Mouse (Mus musculus) small intestine, adult 2 months (tissue): Measurements from ENCODE around the gene Rnf17. TPM values are rescaled to one million over a fixed set of nuclear protein-coding genes. Genes with fewer than 3 reads are reported as not detected.
A peak's percentile ranks its signal among the peaks of the same experiment; 100 is the strongest.

Source experiments
- H3K27ac ChIP-seq: fragments of 200-500 bp; 2 replicates; pipeline ENCODE4 v1.5.1; 2012; ENCODE audit warnings: low read depth, low read length, control low read depth, inconsistent platforms; ENCODE audit not compliant: insufficient read depth
- H3K27me3 ChIP-seq: fragments of 200-500 bp; 2 replicates; pipeline ENCODE4 v1.6.1; 2012; ENCODE audit warnings: mild to moderate bottlenecking, moderate library complexity, low read length, inconsistent platforms; ENCODE audit not compliant: control insufficient read depth, insufficient read depth
- H3K36me3 ChIP-seq: fragments of 200-500 bp; 2 replicates; pipeline ENCODE4 v1.6.1; 2012; ENCODE audit warnings: mild to moderate bottlenecking, low read length, control low read depth, inconsistent platforms; ENCODE audit not compliant: control insufficient read depth, insufficient read depth
- H3K4me1 ChIP-seq: fragments of 200-500 bp; 2 replicates; pipeline ENCODE4 v1.6.1; 2012; ENCODE audit warnings: low read length, inconsistent platforms, mixed read lengths; ENCODE audit not compliant: control insufficient read depth, insufficient read depth, insufficient read length
- H3K4me3 ChIP-seq: fragments of 200-500 bp; 2 replicates; pipeline ENCODE4 v1.5.1; 2012; ENCODE audit warnings: low read depth, mild to moderate bottlenecking, control low read depth, inconsistent platforms, low read length, moderate library complexity
- CTCF ChIP-seq: fragments of 200-500 bp; IDR thresholded peaks from 2 replicates; pipeline ENCODE4 v1.5.1; 2012; ENCODE audit warnings: low read depth, mild to moderate bottlenecking, control low read depth, inconsistent platforms, low read length, moderate library complexity, mixed read lengths; ENCODE audit not compliant: insufficient replicate concordance, insufficient read length; ENCODE audit errors: extremely low read depth
- POLR2A ChIP-seq: fragments of 200-500 bp; IDR thresholded peaks from 2 replicates; pipeline ENCODE4 v1.6.1; 2012; ENCODE audit warnings: low read depth, mild to moderate bottlenecking, control low read depth, inconsistent platforms, low read length, moderate library complexity
- WGBS: fragments of 180-500 bp; shearing (Covaris S2); methylation state at CpG from one replicate; pipeline ENCODE4 v1.1.7; 2018; 5-methylcytosine and 5-hydroxymethylcytosine counted together
- polyA plus RNA-seq: library from polyadenylated mRNA; depleted of rRNA; stranded (reverse); fragments of >200 nt; gene quantifications from 2 replicates; pipeline ENCODE4 v1.2.3, GENCODE M21; 2012

Gene Rnf17
- polyA plus RNA-seq, 1 experiment, result not detected

DNA sequence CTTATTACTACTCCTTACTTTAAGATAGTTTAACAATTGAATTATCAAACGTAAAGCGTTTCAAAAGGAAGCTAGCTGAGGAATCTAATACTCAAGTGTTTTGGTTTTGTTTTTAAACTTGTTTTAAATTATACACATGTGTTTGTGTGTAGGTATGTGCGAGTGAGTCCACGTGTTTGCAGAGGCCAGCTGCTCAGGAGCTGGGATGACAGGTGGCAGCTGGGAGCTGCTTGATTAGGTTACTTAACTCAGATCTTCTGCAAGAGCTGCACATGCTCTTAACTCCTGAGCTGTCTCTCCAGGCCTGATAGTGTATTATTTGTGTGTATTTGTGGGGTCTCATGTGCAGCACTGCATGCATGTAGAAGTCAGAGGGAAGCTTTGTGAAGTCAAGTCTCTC, 100.0 kb downstream of the Rnf17 start:
- Histone ChIP-seq H3K4me1 (no peaks in the 10 kb centered on the region), H3K36me3 (no peaks in the 10 kb centered on the region), H3K27me3 (no peaks in the 10 kb centered on the region), H3K4me3 (no peak overlapping the region), H3K27ac (no peak overlapping the region)
- TF ChIP-seq POLR2A (no peak), CTCF (no peak)
- 66% methylated on average over 4 of the region's 4 CpGs for WGBS

DNA sequence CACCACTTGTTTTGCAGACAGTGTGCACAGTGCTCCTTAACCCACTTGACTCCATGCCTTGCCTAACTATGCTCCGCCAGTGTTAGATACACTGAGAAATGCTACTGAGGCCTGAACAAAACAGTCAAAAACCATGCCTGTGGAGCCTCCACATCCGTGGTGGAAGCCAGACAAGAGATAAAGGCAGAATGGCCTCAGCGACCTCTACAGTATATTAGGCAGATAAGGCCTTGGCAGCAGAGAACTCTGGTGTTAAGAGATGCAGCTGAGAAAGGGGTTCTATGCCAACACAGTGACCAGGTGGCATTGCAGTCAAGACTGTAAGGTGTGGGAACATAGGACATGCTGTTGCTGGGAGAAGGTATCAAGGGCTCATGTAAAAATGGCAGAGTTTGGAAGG, 104.4 kb downstream of the Rnf17 start:
- Histone ChIP-seq H3K4me3 (no peak overlapping the region), H3K27ac (no peak overlapping the region), H3K4me1 (no peaks in the 10 kb centered on the region), H3K36me3 (no peaks in the 10 kb centered on the region), H3K27me3 (no peaks in the 10 kb centered on the region)
- TF ChIP-seq CTCF, result no peak
- TF ChIP-seq POLR2A, result no peak
- WGBS, result 44% methylated on average over 3 of the region's 3 CpGs

DNA sequence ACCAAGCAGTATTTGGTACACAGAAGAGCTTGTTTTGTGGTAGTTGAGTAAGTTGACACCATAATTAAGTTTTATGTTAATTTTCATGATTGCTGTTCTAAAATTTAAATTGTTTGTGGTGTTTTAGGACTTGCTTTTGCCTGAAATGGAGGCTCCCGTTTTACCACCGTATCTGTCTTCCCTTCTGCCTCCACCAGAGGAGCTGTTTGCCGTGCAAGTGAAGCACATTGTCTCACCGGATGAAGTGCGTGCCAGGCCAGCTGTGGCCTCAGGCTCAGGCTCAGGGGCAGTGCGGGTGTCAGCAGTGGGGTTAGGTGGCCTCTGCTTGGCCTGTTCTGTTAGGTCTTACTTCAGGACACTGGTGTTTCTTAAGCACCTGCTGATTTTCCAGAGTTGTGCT, 109.7 kb downstream of the Rnf17 start:
- WGBS, result 28% methylated on average over 6 of the region's 6 CpGs

DNA sequence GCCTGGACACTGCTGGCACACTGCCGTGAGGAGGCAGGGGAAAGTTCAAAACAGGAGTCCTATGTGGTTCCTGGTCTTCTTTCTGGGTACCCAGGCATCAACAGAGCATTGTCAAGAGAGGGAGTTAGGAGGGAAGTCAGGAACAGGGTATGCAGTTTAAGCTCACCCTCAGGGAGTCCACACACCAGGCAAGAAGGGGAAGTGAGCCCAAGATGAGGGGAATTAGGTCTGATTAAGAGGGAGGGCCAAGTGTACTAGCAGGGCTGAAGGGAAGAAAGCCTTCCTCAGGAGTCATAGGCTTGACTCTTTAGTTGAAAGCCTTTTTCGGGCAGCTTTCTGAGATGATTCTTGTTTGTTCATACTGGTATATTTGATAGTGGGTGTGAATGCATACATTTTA, 112.4 kb downstream of the Rnf17 start:
- WGBS, result 73% methylated on average over 2 of the region's 2 CpGs
- no peaks in the 10 kb centered on the region for H3K4me1 ChIP-seq
- H3K36me3 ChIP-seq, result no peaks in the 10 kb centered on the region
- TF ChIP-seq POLR2A (no peak), CTCF (no peak)
- no peaks in the 10 kb centered on the region for H3K27me3 ChIP-seq
- no peak overlapping the region for H3K4me3 ChIP-seq
- H3K27ac ChIP-seq, result no peak overlapping the region

More for the DNA sequence above, 109.7 kb downstream of the Rnf17 start:
- Histone ChIP-seq H3K36me3 (no peaks in the 10 kb centered on the region), H3K27ac (no peak overlapping the region), H3K4me1 (no peaks in the 10 kb centered on the region), H3K27me3 (no peaks in the 10 kb centered on the region), H3K4me3 (no peak overlapping the region)
- TF ChIP-seq CTCF (peak; percentile 50; the same call in 1 of the 2 replicates), POLR2A (no peak)

DNA sequence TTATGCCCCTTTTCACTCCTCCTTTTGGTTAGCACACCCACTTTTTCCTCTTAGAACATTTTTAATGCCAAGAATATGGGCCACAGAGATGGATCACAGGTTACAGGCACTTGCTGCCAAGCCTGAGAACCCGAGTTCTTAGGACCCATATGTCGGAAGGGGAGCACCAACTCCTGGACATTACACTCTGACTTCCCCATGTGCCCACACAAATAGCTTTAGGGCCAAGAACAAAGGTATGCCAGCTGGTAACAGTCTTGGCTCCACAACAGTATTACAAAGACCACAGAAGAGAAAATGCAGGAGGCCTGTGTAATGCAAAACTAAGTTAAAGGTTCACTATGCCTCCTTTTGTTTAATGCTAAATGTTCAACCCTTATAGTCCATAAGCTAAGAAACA, 128.4 kb downstream of the Rnf17 start:
- TF ChIP-seq CTCF (no peak), POLR2A (no peak)
- Histone ChIP-seq H3K4me3 (no peak overlapping the region), H3K27me3 (no peaks in the 10 kb centered on the region), H3K36me3 (peaks cover 29% of the 10 kb centered on the region), H3K27ac (no peak overlapping the region), H3K4me1 (no peaks in the 10 kb centered on the region)
- 86% methylated on average over 2 of the region's 2 CpGs for WGBS

DNA sequence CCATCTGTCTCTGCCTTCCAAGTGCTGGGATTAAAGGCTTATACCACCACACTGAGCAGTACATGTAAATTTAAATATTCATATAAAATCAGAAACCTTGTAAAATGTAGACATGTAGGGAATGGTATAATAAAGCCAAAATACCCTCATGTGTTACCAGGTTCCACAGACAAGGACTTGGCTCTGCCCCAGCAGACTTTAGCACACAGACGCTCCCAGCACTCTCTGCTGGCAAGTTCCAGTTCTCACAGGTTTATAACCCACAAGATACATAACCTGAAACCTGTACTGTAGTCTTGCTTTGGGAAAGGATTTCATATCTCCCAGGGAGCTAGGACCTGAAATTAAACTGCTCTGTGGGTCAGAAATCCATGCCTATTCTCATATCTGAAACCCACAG, 142.6 kb downstream of the Rnf17 start:
- no peak overlapping the region for H3K4me3 ChIP-seq
- no peak for TF ChIP-seq CTCF
- no peak for TF ChIP-seq POLR2A
- 23% methylated on average over 1 of the region's 1 CpGs for WGBS
- H3K36me3 ChIP-seq, result 0 out of 2 replicates have a peak, but pooled peaks cover 1% of the 10 kb centered on the region
- no peak overlapping the region for H3K27ac ChIP-seq
- no peaks in the 10 kb centered on the region for H3K27me3 ChIP-seq
- peaks cover 2% of the 10 kb centered on the region; the same call in 1 of the 2 replicates for H3K4me1 ChIP-seq

DNA sequence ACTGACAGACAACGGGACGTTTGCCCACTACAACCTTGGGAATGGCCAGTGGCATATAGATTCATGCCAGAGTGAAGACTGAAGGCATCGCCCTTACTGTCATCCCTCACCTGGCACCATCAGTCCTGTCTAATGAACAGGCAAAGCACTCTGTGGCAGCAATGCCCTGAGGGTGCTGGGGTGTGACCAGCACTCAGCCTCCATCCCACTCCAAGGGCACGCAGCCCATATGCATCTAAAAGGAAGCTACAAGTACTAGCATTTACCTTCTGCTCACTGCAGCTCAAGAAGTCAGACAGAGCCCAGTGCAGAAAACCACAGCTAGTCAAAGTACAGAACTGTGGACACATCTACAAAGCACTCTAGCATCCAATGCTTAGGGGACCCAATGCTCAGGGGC, 143.1 kb downstream of the Rnf17 start:
- WGBS, result 91% methylated on average over 4 of the region's 4 CpGs
- Histone ChIP-seq H3K4me1 (peaks cover 2% of the 10 kb centered on the region; the same call in 1 of the 2 replicates), H3K36me3 (0 out of 2 replicates have a peak, but pooled peaks cover 1% of the 10 kb centered on the region), H3K27me3 (no peaks in the 10 kb centered on the region), H3K27ac (no peak overlapping the region), H3K4me3 (no peak overlapping the region)
- TF ChIP-seq CTCF, result no peak
- no peak for TF ChIP-seq POLR2A
